Mouse (Mus musculus) MEL (cell line): ENCODE results near the gene Spata2. TPM values are rescaled to one million over a fixed set of nuclear protein-coding genes. Genes with fewer than 3 reads are reported as not detected.

Experiments used
- DNase-seq: peaks from one replicate; pipeline ENCODE4 v3.0.0; 2011; ENCODE audit warnings: low read depth, low spot score
- H3K27ac ChIP-seq: 2 replicates; pipeline ENCODE4 v1.5.1; 2012; ENCODE audit warnings: low read depth, mild to moderate bottlenecking, control low read depth, low read length, moderate library complexity; ENCODE audit not compliant: control insufficient read depth
- H3K27me3 ChIP-seq, 2 experiments: fragments of 150-350 bp in 1 of 2; sonication (generic) in 1 of 2; 2 replicates each; pipeline ENCODE4 v1.6.1; 2012; ENCODE audit warnings: low read length in 2 of 2, mild to moderate bottlenecking in 2 of 2, improper control_type of control experiment in 1 of 2, moderate library complexity in 1 of 2; ENCODE audit not compliant: insufficient read depth in 2 of 2, control insufficient read depth in 1 of 2
- H3K36me3 ChIP-seq, 2 experiments: 2 replicates each; pipeline ENCODE4 v1.6.1; 2012 to 2014; ENCODE audit warnings: low read length in 2 of 2, improper control_type of control experiment in 1 of 2, inconsistent platforms in 1 of 2, mild to moderate bottlenecking in 1 of 2; ENCODE audit not compliant: insufficient read depth in 2 of 2, control insufficient read depth in 1 of 2
- H3K4me1 ChIP-seq, 2 experiments: fragments of 150-350 bp in 1 of 2; sonication (generic) in 1 of 2; 2 replicates each; pipeline ENCODE4 v1.6.1; 2012; ENCODE audit warnings: low read length in 2 of 2, improper control_type of control experiment in 1 of 2, mild to moderate bottlenecking in 1 of 2; ENCODE audit not compliant: insufficient read depth in 2 of 2, control insufficient read depth in 1 of 2
- H3K4me3 ChIP-seq, 2 experiments: fragments of 150-350 bp in 1 of 2; sonication (generic) in 1 of 2; 2 replicates each; pipeline ENCODE4 v1.5.1; 2012; ENCODE audit warnings: low read depth in 2 of 2, low read length in 2 of 2, mild to moderate bottlenecking in 2 of 2, moderate library complexity in 2 of 2, control low read depth in 1 of 2, improper control_type of control experiment in 1 of 2; ENCODE audit not compliant: control insufficient read depth in 1 of 2, insufficient read depth in 1 of 2
- H3K79me2 ChIP-seq: 2 replicates; pipeline ENCODE4 v1.6.1; 2012; ENCODE audit warnings: mild to moderate bottlenecking, low read length, moderate library complexity; ENCODE audit not compliant: control insufficient read depth, poor library complexity, insufficient read depth
- H3K9ac ChIP-seq: 2 replicates; pipeline ENCODE4 v1.6.1; 2012; ENCODE audit warnings: low read depth, mild to moderate bottlenecking, control low read depth, low read length, moderate library complexity; ENCODE audit not compliant: control insufficient read depth, poor library complexity, severe bottlenecking
- H3K9me3 ChIP-seq: fragments of 150-350 bp; sonication (generic); replicated peaks from 2 replicates; pipeline ENCODE4 v1.6.1; 2012; ENCODE audit warnings: mild to moderate bottlenecking, low read length, improper control_type of control experiment, moderate library complexity; ENCODE audit not compliant: insufficient read depth
- BHLHE40 ChIP-seq: IDR thresholded peaks from 2 replicates; pipeline ENCODE4 v1.6.1; 2012; ENCODE audit warnings: low read depth, mild to moderate bottlenecking, inconsistent platforms, low read length, improper control_type of control experiment, borderline replicate concordance
- EP300 ChIP-seq, 2 experiments: IDR thresholded peaks; 2 replicates each; pipeline ENCODE4 v1.6.1; 2011; ENCODE audit warnings: improper control_type of control experiment in 2 of 2, low read length in 2 of 2, low read depth in 1 of 2, mild to moderate bottlenecking in 1 of 2
- ETS1 ChIP-seq: IDR thresholded peaks from 2 replicates; pipeline ENCODE4 v1.6.1; 2012; ENCODE audit warnings: low read depth, mild to moderate bottlenecking, inconsistent platforms, low read length, improper control_type of control experiment, moderate library complexity
- HCFC1 ChIP-seq: IDR thresholded peaks from 2 replicates; pipeline ENCODE4 v1.6.1; 2012; ENCODE audit warnings: low read depth, mild to moderate bottlenecking, inconsistent platforms, low read length, improper control_type of control experiment, moderate library complexity
- KAT2A ChIP-seq: conservative IDR thresholded peaks from 2 replicates; pipeline ENCODE4 v1.6.1; 2012; ENCODE audit warnings: low read depth, low read length, improper control_type of control experiment, inconsistent platforms
- MAZ ChIP-seq: IDR thresholded peaks from 2 replicates; pipeline ENCODE4 v1.6.1; 2012; ENCODE audit warnings: low read depth, mild to moderate bottlenecking, inconsistent platforms, low read length, improper control_type of control experiment
- MYC ChIP-seq: IDR thresholded peaks from 2 replicates; pipeline ENCODE4 v1.6.1; 2011; ENCODE audit warnings: low read depth, mild to moderate bottlenecking, low read length, improper control_type of control experiment, moderate library complexity
- NELFE ChIP-seq: IDR thresholded peaks from 2 replicates; pipeline ENCODE4 v1.6.1; 2011; ENCODE audit warnings: low read depth, low read length, improper control_type of control experiment
- NRF1 ChIP-seq: IDR thresholded peaks from 2 replicates; pipeline ENCODE4 v1.6.1; 2014; ENCODE audit warnings: low read depth, mild to moderate bottlenecking, inconsistent platforms, low read length, improper control_type of control experiment, moderate library complexity; ENCODE audit not compliant: poor library complexity, insufficient read depth, severe bottlenecking
- POLR2A ChIP-seq, 2 experiments: IDR thresholded peaks; 2 replicates each; pipeline ENCODE4 v1.6.1; 2011 to 2012; ENCODE audit warnings: low read length in 2 of 2, mild to moderate bottlenecking in 2 of 2, control low read depth in 1 of 2, improper control_type of control experiment in 1 of 2, low read depth in 1 of 2, moderate library complexity in 1 of 2; ENCODE audit not compliant: control insufficient read depth in 1 of 2, insufficient read depth in 1 of 2, poor library complexity in 1 of 2
- POLR2AphosphoS5 ChIP-seq: IDR thresholded peaks from 2 replicates; pipeline ENCODE4 v1.6.1; 2012; ENCODE audit warnings: low read depth, borderline replicate concordance, mild to moderate bottlenecking, inconsistent platforms, low read length, moderate library complexity, mixed read lengths
- SIN3A ChIP-seq: IDR thresholded peaks from 2 replicates; pipeline ENCODE4 v1.6.1; 2012; ENCODE audit warnings: low read length, improper control_type of control experiment, inconsistent platforms
- SMC3 ChIP-seq: IDR thresholded peaks from 2 replicates; pipeline ENCODE4 v1.6.1; 2011; ENCODE audit warnings: low read depth, low read length, improper control_type of control experiment
- TAL1 ChIP-seq: IDR thresholded peaks from 2 replicates; pipeline ENCODE4 v1.6.1; 2012; ENCODE audit warnings: mild to moderate bottlenecking, inconsistent platforms, low read length, moderate library complexity, mixed read lengths
- TBP ChIP-seq: IDR thresholded peaks from 2 replicates; pipeline ENCODE4 v1.8.0; 2011; ENCODE audit warnings: low read depth, low read length, improper control_type of control experiment
- UBTF ChIP-seq: IDR thresholded peaks from 2 replicates; pipeline ENCODE4 v1.6.1; 2012; ENCODE audit warnings: low read depth, mild to moderate bottlenecking, inconsistent platforms, low read length, improper control_type of control experiment, moderate library complexity, borderline replicate concordance; ENCODE audit not compliant: insufficient read depth
- ZC3H11A ChIP-seq: IDR thresholded peaks from 2 replicates; pipeline ENCODE4 v1.6.1; 2012; ENCODE audit warnings: low read depth, mild to moderate bottlenecking, inconsistent platforms, low read length, improper control_type of control experiment
- ZKSCAN1 ChIP-seq: IDR thresholded peaks from 2 replicates; pipeline ENCODE4 v1.6.1; 2012; ENCODE audit warnings: low read depth, mild to moderate bottlenecking, inconsistent platforms, low read length, improper control_type of control experiment, moderate library complexity
- ZNF384 ChIP-seq: IDR thresholded peaks from 2 replicates; pipeline ENCODE4 v1.6.1; 2012; ENCODE audit warnings: low read depth, mild to moderate bottlenecking, inconsistent platforms, low read length, improper control_type of control experiment
- polyA plus RNA-seq, 2 experiments: library from polyadenylated mRNA; stranded (reverse) in 1 of 2; unstranded in 1 of 2; fragments of >175 nt in 1 of 2; fragments of >200 nt in 1 of 2; gene quantifications; 2 replicates each; pipeline versions ENCODE4 v1.2.1 to v1.2.4; 2012; ENCODE audit warnings: low replicate concordance in 2 of 2, low read depth in 1 of 2; ENCODE audit not compliant: insufficient read length in 2 of 2, insufficient read depth in 1 of 2, missing spikeins in 1 of 2
- total RNA-seq: library from RNA; depleted of rRNA; stranded (reverse); fragments of 300-350 nt; gene quantifications from 2 replicates; pipeline ENCODE4 v1.2.3, GENCODE M21; 2012

Spata2 gene
- total and polyA plus RNA-seq, 3 experiments = 9.4 to 33.5 TPM; not detected in 1

DNA sequence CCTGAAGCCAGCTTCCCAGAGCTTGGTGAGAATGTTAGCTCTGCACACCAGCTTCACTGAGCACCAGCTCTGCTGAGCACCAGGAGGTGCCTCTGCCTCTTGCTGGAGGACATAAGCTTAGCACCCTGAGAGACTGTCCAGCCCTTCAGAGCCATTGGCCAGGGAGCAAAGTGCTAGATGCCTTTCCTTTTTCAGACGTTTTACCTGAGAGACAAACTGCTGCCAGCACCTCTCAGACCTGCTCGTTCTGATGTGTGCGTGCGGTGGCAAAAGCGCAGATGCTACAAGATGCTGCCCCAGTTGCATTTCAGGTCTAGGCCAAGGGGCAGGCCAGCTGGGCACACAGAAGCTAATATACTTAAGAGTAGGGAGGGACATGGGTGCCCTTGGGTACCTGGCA, 17.1 kb downstream of the Spata2 start:
- no peak overlapping the region for H3K9ac ChIP-seq
- no peak for DNase-seq
- H3K79me2 ChIP-seq = no peaks in the 10 kb centered on the region
- H3K36me3 ChIP-seq = peaks cover 0 to 1% of the 10 kb centered on the region in 2 experiments; a peak in 1 of 4 replicates
- H3K4me1 ChIP-seq = no peaks in the 10 kb centered on the region
- H3K4me3 ChIP-seq = no peak overlapping the region
- no peaks in the 10 kb centered on the region for H3K9me3 ChIP-seq
- H3K27ac ChIP-seq = no peak overlapping the region
- H3K27me3 ChIP-seq = no peaks in the 10 kb centered on the region
- TF ChIP-seq HCFC1 (no peak), MYC (no peak), ZNF384 (no peak), ZC3H11A (no peak), POLR2AphosphoS5 (no peak), MAZ (no peak), KAT2A (no peak), EP300 (IDR thresholded peaks at IDR 0.05; ENCODE audit: low read depth in 1 of 2, low read length in 2 of 2) (no peak), TAL1 (no peak), BHLHE40 (no peak), ETS1 (no peak), SMC3 (no peak), POLR2A (IDR thresholded peaks at IDR 0.05; ENCODE audit: control insufficient read depth in 1 of 2, insufficient read depth in 1 of 2, low read depth in 1 of 2, low read length in 2 of 2, poor library complexity in 1 of 2) (no peak; a peak in 1 of 4 replicates), NELFE (no peak)

DNA sequence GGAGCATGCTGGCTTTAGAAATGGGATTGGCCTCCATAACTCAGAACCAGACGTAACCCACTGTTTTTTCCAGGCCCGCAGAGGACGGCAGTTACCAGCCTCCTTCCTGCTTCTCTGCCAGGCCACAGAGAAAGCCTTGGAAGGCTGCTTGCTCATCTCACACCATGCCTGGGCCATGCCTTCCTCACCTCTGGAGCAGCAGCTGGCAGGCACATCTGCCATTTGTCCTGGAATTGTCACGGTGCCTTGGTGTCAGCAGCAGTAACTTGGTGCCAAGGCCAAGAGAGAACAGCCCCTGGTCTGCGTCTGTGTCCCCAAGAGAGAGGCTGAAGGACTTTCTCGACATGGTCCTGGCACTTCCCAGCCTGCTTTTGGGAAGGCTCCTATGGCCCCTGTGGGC, 18.5 kb downstream of the Spata2 start:
- no peak for TF ChIP-seq UBTF
- no peak for TF ChIP-seq TBP
- TF ChIP-seq ZKSCAN1 = no peak
- no peak for TF ChIP-seq SIN3A
- no peak for TF ChIP-seq NRF1
- TF ChIP-seq, all 39 proteins: peak for 0
- H3K36me3 ChIP-seq = peaks cover 0 to 3% of the 10 kb centered on the region in 2 experiments; a peak in 2 of 4 replicates
- no peaks in the 10 kb centered on the region for H3K9me3 ChIP-seq
- no peak overlapping the region for H3K9ac ChIP-seq
- no peaks in the 10 kb centered on the region for H3K27me3 ChIP-seq
- H3K4me1 ChIP-seq = no peaks in the 10 kb centered on the region
- H3K27ac ChIP-seq = no peak overlapping the region
- DNase-seq = no peak
- H3K4me3 ChIP-seq = no peak overlapping the region
- H3K79me2 ChIP-seq = no peaks in the 10 kb centered on the region
